In genomic region chr5:144923351-144923750, GRCm38 (mm10) we compare ENCODE assay signal across 16 mouse cellular contexts. TPM values are rescaled to one million over a fixed set of nuclear protein-coding genes. Genes with fewer than 3 reads are reported as not detected.
DNase-seq lines count a peak whose midpoint lies in the region; ATAC-seq and TF ChIP-seq lines count a peak whose summit lies in the region.
"Had no signal": no experiment of that assay in that cellular context is flagged by ENCODE, and none has a peak within 500 bp of the region (broad histone marks: within the 10 kb centered on the region; RNA-seq: fewer than 3 reads in every experiment).

No protein-coding gene starts in this region.

- no peak for TF ChIP-seq POLR2A in cerebellum, adult 2 months (IDR thresholded peaks at IDR 0.05; ENCODE audit: borderline replicate concordance, insufficient read depth, low read length)

- H3K4me3 ChIP-seq in cerebellum, adult 2 months (replicated peaks; ENCODE audit: insufficient read depth, low read depth, low read length): no peak overlapping the region
- no peak overlapping the region for H3K4me3 ChIP-seq in layer of hippocampus, adult 2 months
- H3K4me3 ChIP-seq: limb, embryonic 13.5 days; megakaryocyte, embryonic 14.5 days; neural tube, embryonic 13.5 days had no signal

- no peak for TF ChIP-seq CTCF in cerebellum, adult 2 months (IDR thresholded peaks at IDR 0.05; ENCODE audit: borderline replicate concordance, insufficient read depth, low read depth, low read length)
- TF ChIP-seq CTCF in layer of hippocampus, adult 2 months (conservative IDR thresholded peaks at IDR 0.05): peak; percentile 14; the same call in 1 of the 2 replicates

- 41% methylated on average over 6 of the region's 6 CpGs for WGBS in cerebellum, adult 2 months

- H3K27me3 ChIP-seq in cerebellum, adult 2 months (ENCODE audit: control insufficient read depth, insufficient read depth, low read length): no peaks in the 10 kb centered on the region
- H3K27me3 ChIP-seq: limb, embryonic 13.5 days; neural tube, embryonic 13.5 days had no signal

- no peak for ATAC-seq in cerebellum, adult (ENCODE audit: insufficient number of reproducible peaks, low FRiP score, low TSS enrichment)

- peaks cover 15% of the 10 kb centered on the region for H3K4me1 ChIP-seq in cerebellum, adult 2 months (ENCODE audit: control insufficient read depth, insufficient read depth, low read length)

- H3K27ac ChIP-seq in cerebellum, adult 2 months (ENCODE audit: insufficient read depth, low read length): peak overlapping the region; percentile 23; the same call in 1 of the 2 replicates
- H3K27ac ChIP-seq in layer of hippocampus, adult 2 months: peak overlapping the region; percentile 77
- H3K27ac ChIP-seq: limb, embryonic 13.5 days; neural tube, embryonic 13.5 days had no signal

- DNase-seq in cerebellum, adult 2 months: no peak
- peak; percentile 41 to 66 for DNase-seq in layer of hippocampus, adult 2 months (ENCODE audit: low spot score in 2 of 2)
- no peak for DNase-seq in layer of hippocampus, postnatal 25 days (ENCODE audit: extremely low spot score in 1 of 2, low spot score in 1 of 2)
- peak; percentile 44 to 48 for DNase-seq in layer of hippocampus, adult 8-10 months (ENCODE audit: low spot score in 2 of 2)
- peak; percentile 68 for DNase-seq in retina, postnatal 1 day
- DNase-seq in cerebellum, adult 11-12 months: no peak
- DNase-seq in cerebellum, adult 11 months: no peak
- DNase-seq: cerebellum, postnatal 10 days; heart, postnatal 36 days; kidney, adult 8-10 months; lung, adult 2 months; spleen, adult 18-20 months had no signal

RNA-seq across cellular contexts. Expression of gene Smurf1, which starts 42.3 kb away (rescaled TPM):
- polyA plus RNA-seq in cerebellum, adult 2 months (2012; rRNA removed): 21.6 and 21.9 TPM in 2 replicates
- total RNA-seq in layer of hippocampus, adult 2 months (2021): 10 to 100 TPM; 29.2 to 30.5 TPM
- total RNA-seq in layer of hippocampus, postnatal 25 days (2021): 10 to 100 TPM; 30.1 to 34.3 TPM
- total RNA-seq in layer of hippocampus, adult 8-10 months (2022): 10 to 100 TPM; 29.7 to 35.4 (median 31.0) TPM

Comparison
In these comparisons a context has a peak if more than half of its experiments do, and no peak if none do; other contexts are left out.
1. DNase-seq: peak in layer of hippocampus, adult 2 months (2 of 2), layer of hippocampus, adult 8-10 months (2 of 2) and retina, postnatal 1 day (single experiment); none in cerebellum, adult 2 months (0 of 2), layer of hippocampus, postnatal 25 days (0 of 2), cerebellum, adult 11-12 months (single experiment) and cerebellum, adult 11 months (single experiment).